Mouse (Mus musculus) neural tube, embryonic 15.5 days (tissue): ENCODE data around the gene Zfp462. TPM values are rescaled to one million over a fixed set of nuclear protein-coding genes. Genes with fewer than 3 reads are reported as not detected.

ENCODE experiments used
- ATAC-seq: fragments of 200-750 bp; cut with Nextera tagmentation; 2 replicates; pipeline ENCODE4 v1.8.0; 2017; ENCODE audit warnings: mild to moderate bottlenecking, moderate TSS enrichment, moderate library complexity; ENCODE audit not compliant: low FRiP score
- H3K27ac ChIP-seq: fragments of 300-500 bp; sonication (generic); replicated peaks from 2 replicates; pipeline ENCODE4 v1.5.1; 2015; ENCODE audit warnings: mild to moderate bottlenecking, inconsistent platforms
- H3K27me3 ChIP-seq: fragments of 300-500 bp; sonication (generic); replicated peaks from 2 replicates; pipeline ENCODE4 v1.6.1; 2015; ENCODE audit warnings: inconsistent platforms
- H3K36me3 ChIP-seq: fragments of 300-500 bp; sonication (generic); 2 replicates; pipeline ENCODE4 v1.6.1; 2015; ENCODE audit warnings: inconsistent platforms
- H3K4me1 ChIP-seq: fragments of 300-500 bp; sonication (generic); 2 replicates; pipeline ENCODE4 v1.6.1; 2015; ENCODE audit warnings: inconsistent platforms
- H3K4me2 ChIP-seq: fragments of 300-500 bp; sonication (generic); 2 replicates; pipeline ENCODE4 v1.6.1; 2015; ENCODE audit warnings: inconsistent platforms, mild to moderate bottlenecking, moderate library complexity
- H3K4me3 ChIP-seq: fragments of 300-500 bp; sonication (generic); replicated peaks from 2 replicates; pipeline ENCODE4 v1.5.1; 2015; ENCODE audit warnings: mild to moderate bottlenecking, inconsistent platforms
- H3K9ac ChIP-seq: fragments of 300-500 bp; sonication (generic); replicated peaks from 2 replicates; pipeline ENCODE4 v1.6.1; 2015; ENCODE audit warnings: mild to moderate bottlenecking, inconsistent platforms
- H3K9me3 ChIP-seq: fragments of 300-500 bp; sonication (generic); replicated peaks from 2 replicates; pipeline ENCODE4 v1.6.1; 2016; ENCODE audit warnings: inconsistent platforms
- WGBS: fragments of 180-500 bp; shearing (Covaris S2); methylation state at CpG from one replicate; pipeline ENCODE4 v1.1.7; 2015; ENCODE audit warnings: mixed read lengths; 5-methylcytosine and 5-hydroxymethylcytosine counted together
- polyA plus RNA-seq: library from polyadenylated mRNA; unstranded; fragments of >200 nt; fragmentation: Nextera tagmentation; extraction: Ambion mirVana; gene quantifications from 2 replicates; pipeline ENCODE4 v1.2.1, GENCODE M21; 2015

The Zfp462 gene
- polyA plus RNA-seq, 1 experiment from 2014 or later: 8.2 TPM

DNA sequence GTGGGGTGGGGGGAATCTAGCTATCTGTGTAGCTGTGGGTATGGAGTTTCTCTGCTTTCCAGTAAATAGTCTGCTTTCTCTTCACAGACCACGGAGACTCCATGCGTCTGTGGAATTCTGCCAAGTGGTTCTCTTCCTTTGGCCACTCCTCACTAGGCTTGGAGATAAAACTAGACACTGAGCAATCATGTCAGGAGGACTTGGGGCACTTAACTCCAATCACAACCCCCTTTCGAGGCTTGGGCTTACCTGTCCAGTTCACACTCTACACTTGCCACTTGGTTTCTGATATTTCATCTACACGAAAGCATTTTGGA, 180.8 kb downstream of the Zfp462 start:
- Histone ChIP-seq H3K9ac (no peak overlapping the region), H3K9me3 (0 out of 2 replicates have a peak, but pooled peaks cover 3% of the 10 kb centered on the region), H3K27me3 (no peaks in the 10 kb centered on the region), H3K4me3 (no peak overlapping the region), H3K4me2 (peak overlapping the region; percentile 15; the same call in 1 of the 2 replicates), H3K27ac (no peak overlapping the region), H3K4me1 (peaks cover 7% of the 10 kb centered on the region; the same call in 1 of the 2 replicates), H3K36me3 (no peaks in the 10 kb centered on the region)
- no peak for ATAC-seq
- WGBS: 78% methylated on average over 4 of the region's 4 CpGs

DNA sequence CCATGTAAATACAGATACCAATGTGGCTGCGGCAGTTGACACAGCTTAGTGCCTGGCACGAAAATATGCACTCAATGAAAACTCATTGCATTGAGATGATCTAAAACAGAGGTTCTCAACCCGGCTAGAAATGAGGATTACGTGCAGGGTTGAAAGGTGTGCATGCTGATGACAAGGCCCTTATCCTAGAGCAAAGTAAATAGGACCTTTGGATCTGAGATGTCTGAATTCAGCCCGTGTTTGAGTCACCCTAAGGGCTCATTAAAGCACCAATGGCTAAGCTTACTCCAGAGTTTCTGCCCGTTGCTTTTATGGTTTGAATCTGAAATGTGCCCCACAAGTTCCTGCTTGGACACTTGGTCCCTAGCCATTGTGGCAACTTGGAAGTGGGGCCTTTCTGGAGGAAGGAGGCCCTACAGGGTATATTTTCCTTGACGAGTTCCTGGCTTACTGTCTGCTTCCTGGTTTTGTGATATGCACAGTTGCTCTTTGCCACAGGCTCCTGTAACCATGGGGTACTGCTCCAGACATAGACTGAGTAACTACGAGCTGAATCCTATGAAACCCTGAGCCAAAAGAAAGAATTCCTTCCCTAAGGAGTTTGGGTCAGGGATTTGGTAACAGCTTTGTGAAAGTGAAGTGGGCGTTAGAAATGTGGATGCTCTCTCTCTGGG, 182.5 kb downstream of the Zfp462 start:
- Histone ChIP-seq H3K9me3 (0 out of 2 replicates have a peak, but pooled peaks cover 3% of the 10 kb centered on the region), H3K9ac (no peak overlapping the region), H3K4me3 (no peak overlapping the region), H3K27ac (no peak overlapping the region), H3K4me2 (no peak overlapping the region), H3K27me3 (no peaks in the 10 kb centered on the region), H3K36me3 (no peaks in the 10 kb centered on the region), H3K4me1 (peaks cover 7% of the 10 kb centered on the region; the same call in 1 of the 2 replicates)
- 91% methylated on average over 9 of the region's 9 CpGs for WGBS
- ATAC-seq: no peak

DNA sequence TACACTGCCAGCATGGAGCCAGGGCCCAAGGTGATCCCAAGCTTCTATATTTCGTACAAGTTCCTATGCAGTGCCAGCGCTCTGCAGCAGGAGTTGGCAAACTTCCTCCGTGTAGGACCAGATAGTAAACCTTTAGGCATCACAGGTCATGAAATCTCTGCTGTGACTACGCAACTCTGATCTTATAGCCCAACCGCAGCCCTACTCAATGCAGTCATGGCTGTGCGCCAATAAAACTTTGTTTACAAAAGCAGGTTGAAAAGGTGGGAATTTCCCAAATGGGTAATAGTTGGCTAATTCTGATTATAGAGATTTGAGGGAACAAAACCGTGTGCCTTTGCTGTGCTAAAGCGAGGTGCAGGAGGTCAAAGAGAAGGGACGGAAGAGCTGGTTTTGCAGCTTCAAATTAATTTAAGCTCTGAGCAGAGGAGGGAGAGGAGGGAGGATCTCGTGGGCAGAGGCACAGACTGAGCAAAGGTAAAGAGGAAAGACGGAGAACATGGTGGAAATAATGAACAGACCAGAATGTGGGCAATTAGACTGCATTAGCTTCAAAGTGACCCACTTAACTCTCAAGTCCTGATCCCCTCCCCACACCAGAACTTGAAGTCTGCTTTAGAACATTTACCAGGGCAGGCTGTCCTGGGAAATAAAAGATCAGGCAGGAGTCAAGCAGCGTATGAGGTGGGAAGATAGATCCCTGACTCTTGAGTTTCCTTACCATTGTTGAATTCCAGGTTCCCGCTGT, 183.4 kb downstream of the Zfp462 start:
- Histone ChIP-seq H3K27ac (no peak overlapping the region), H3K9me3 (0 out of 2 replicates have a peak, but pooled peaks cover 3% of the 10 kb centered on the region), H3K4me1 (peaks cover 7% of the 10 kb centered on the region; the same call in 1 of the 2 replicates), H3K9ac (no peak overlapping the region), H3K4me3 (no peak overlapping the region), H3K4me2 (no peak overlapping the region), H3K27me3 (no peaks in the 10 kb centered on the region), H3K36me3 (no peaks in the 10 kb centered on the region)
- no peak for ATAC-seq
- WGBS: 84% methylated on average over 13 of the region's 13 CpGs
